Mouse (Mus musculus) thymus, adult 18-20 months (tissue): Measurements from ENCODE around the gene Thsd4.

Source experiments
- DNase-seq, 2 experiments: peaks; one replicate each; pipeline ENCODE4 v3.0.0; 2022; ENCODE audit warnings: mixed read lengths in 2 of 2

Gene Thsd4

GRCm38 (mm10) chr9:60129235-60129991 is 392.4 kb downstream of the Thsd4 start:
- DNase-seq, result no peak

- DNase-seq, result no peak
These were observed 394.9 kb downstream of the Thsd4 start for GRCm38 (mm10) chr9:60126961-60127360.

GRCm38 (mm10) chr9:60124102-60124501 is 397.7 kb downstream of the Thsd4 start:
- DNase-seq, result no peak

GRCm38 (mm10) chr9:60123066-60123465 is 398.8 kb downstream of the Thsd4 start:
- no peak for DNase-seq

GRCm38 (mm10) chr9:60119846-60120245 is 402.0 kb downstream of the Thsd4 start:
- no peak for DNase-seq

- DNase-seq, result no peak
These were observed 404.0 kb downstream of the Thsd4 start for GRCm38 (mm10) chr9:60117831-60118230.

- no peak for DNase-seq
These were observed 406.1 kb downstream of the Thsd4 start for GRCm38 (mm10) chr9:60115711-60116247.

GRCm38 (mm10) chr9:60115306-60115705 is 406.5 kb downstream of the Thsd4 start:
- DNase-seq, result no peak

GRCm38 (mm10) chr9:60110200-60110599 is 411.6 kb downstream of the Thsd4 start:
- DNase-seq, result no peak

- no peak for DNase-seq
These were observed 415.2 kb downstream of the Thsd4 start for GRCm38 (mm10) chr9:60106683-60107082.

GRCm38 (mm10) chr9:60106106-60106505 is 415.7 kb downstream of the Thsd4 start:
- no peak for DNase-seq

- no peak for DNase-seq
These were observed 427.6 kb downstream of the Thsd4 start for GRCm38 (mm10) chr9:60094211-60094610.

GRCm38 (mm10) chr9:60092428-60092827 is 429.4 kb downstream of the Thsd4 start:
- DNase-seq, result no peak

- no peak for DNase-seq
These were observed 432.4 kb downstream of the Thsd4 start for GRCm38 (mm10) chr9:60089441-60089840.

GRCm38 (mm10) chr9:60088101-60088500 is 433.7 kb downstream of the Thsd4 start:
- no peak for DNase-seq

GRCm38 (mm10) chr9:60082107-60082581 is 439.7 kb downstream of the Thsd4 start:
- no peak for DNase-seq

GRCm38 (mm10) chr9:60077761-60078160 is 444.1 kb downstream of the Thsd4 start:
- DNase-seq, result no peak

GRCm38 (mm10) chr9:60076396-60076795 is 445.4 kb downstream of the Thsd4 start:
- no peak for DNase-seq

- DNase-seq, result no peak
These were observed 450.1 kb downstream of the Thsd4 start for GRCm38 (mm10) chr9:60071620-60072263.

GRCm38 (mm10) chr9:60067241-60067640 is 454.6 kb downstream of the Thsd4 start:
- DNase-seq, result no peak

- DNase-seq, result no peak
These were observed 456.7 kb downstream of the Thsd4 start for GRCm38 (mm10) chr9:60065184-60065583.

GRCm38 (mm10) chr9:60063191-60063720 is 458.6 kb downstream of the Thsd4 start:
- DNase-seq, result no peak

- no peak for DNase-seq
These were observed 465.7 kb downstream of the Thsd4 start for GRCm38 (mm10) chr9:60056131-60056530.

- no peak for DNase-seq
These were observed 466.9 kb downstream of the Thsd4 start for GRCm38 (mm10) chr9:60054951-60055350.
